Mouse (Mus musculus) kidney, postnatal 4 days (tissue): ENCODE results near the gene Zmiz1.

Experiments
- DNase-seq, 2 experiments: peaks; one replicate each; pipeline ENCODE4 v3.0.0; 2021; ENCODE audit warnings: mixed read lengths in 2 of 2

The Zmiz1 gene

GRCm38 (mm10) chr14:25474017-25474416 lies 15.0 kb downstream of the Zmiz1 start:
- peak in 1 of 2 experiments; percentile 35 for DNase-seq

GRCm38 (mm10) chr14:25474732-25475131 lies 15.7 kb downstream of the Zmiz1 start:
- no peak for DNase-seq

- no peak for DNase-seq
These were observed 17.1 kb downstream of the Zmiz1 start for GRCm38 (mm10) chr14:25476048-25476447.

GRCm38 (mm10) chr14:25476453-25476852 lies 17.5 kb downstream of the Zmiz1 start:
- DNase-seq, result no peak

- no peak for DNase-seq
These were observed 18.3 kb downstream of the Zmiz1 start for GRCm38 (mm10) chr14:25477268-25477667.

GRCm38 (mm10) chr14:25478257-25478656 lies 19.3 kb downstream of the Zmiz1 start:
- no peak for DNase-seq

- no peak for DNase-seq
These were observed 19.8 kb downstream of the Zmiz1 start for GRCm38 (mm10) chr14:25478755-25479154.

GRCm38 (mm10) chr14:25479841-25480252 lies 20.9 kb downstream of the Zmiz1 start:
- peak in 1 of 2 experiments; percentile 34 for DNase-seq

- no peak for DNase-seq
These were observed 21.5 kb downstream of the Zmiz1 start for GRCm38 (mm10) chr14:25480443-25480842.

GRCm38 (mm10) chr14:25480916-25481666 lies 22.1 kb downstream of the Zmiz1 start:
- peak; percentile 68 to 82 for DNase-seq

- no peak for DNase-seq
These were observed 22.8 kb downstream of the Zmiz1 start for GRCm38 (mm10) chr14:25481667-25482331.

- no peak for DNase-seq
These were observed 23.4 kb downstream of the Zmiz1 start for GRCm38 (mm10) chr14:25482404-25482803.

- DNase-seq, result no peak
These were observed 24.3 kb downstream of the Zmiz1 start for GRCm38 (mm10) chr14:25483285-25483684.

- DNase-seq, result no peak
These were observed 25.1 kb downstream of the Zmiz1 start for GRCm38 (mm10) chr14:25484049-25484448.

GRCm38 (mm10) chr14:25486220-25486619 lies 27.2 kb downstream of the Zmiz1 start:
- DNase-seq, result no peak

GRCm38 (mm10) chr14:25486742-25487469 lies 27.9 kb downstream of the Zmiz1 start:
- DNase-seq, result no peak

GRCm38 (mm10) chr14:25487470-25487955 lies 28.5 kb downstream of the Zmiz1 start:
- no peak for DNase-seq

- DNase-seq, result peak in 1 of 2 experiments; percentile 47
These were observed 29.2 kb downstream of the Zmiz1 start for GRCm38 (mm10) chr14:25488097-25488613.

GRCm38 (mm10) chr14:25489336-25490078 lies 30.5 kb downstream of the Zmiz1 start:
- DNase-seq, result peak; percentile 74 to 84

GRCm38 (mm10) chr14:25491961-25492360 lies 33.0 kb downstream of the Zmiz1 start:
- DNase-seq, result no peak

GRCm38 (mm10) chr14:25492567-25493279 lies 33.7 kb downstream of the Zmiz1 start:
- no peak for DNase-seq
